Mouse (Mus musculus) cortical plate, adult 2 months (tissue): ENCODE measurements at regions not wholly inside any gene's neighbourhood (a gene's known extent, or its start where the extent isn't known, plus 50 kb on each side); places are given as distances from the start of the nearest gene placed in this dataset.
A peak's percentile ranks its signal among the peaks of the same experiment; 100 is the strongest.

ENCODE experiments used
- H3K27ac ChIP-seq: fragments of 200-500 bp; 2 replicates; pipeline ENCODE4 v1.5.1; 2012; ENCODE audit warnings: low read length, control low read depth, inconsistent platforms; ENCODE audit not compliant: insufficient read depth
- H3K4me1 ChIP-seq: fragments of 200-500 bp; 2 replicates; pipeline ENCODE4 v1.6.1; 2011; ENCODE audit warnings: low read length; ENCODE audit not compliant: control insufficient read depth, insufficient read depth
- H3K4me3 ChIP-seq: fragments of 200-500 bp; 2 replicates; pipeline ENCODE4 v1.5.1; 2011; ENCODE audit warnings: mild to moderate bottlenecking, low read length, control low read depth; ENCODE audit not compliant: insufficient read depth
- CTCF ChIP-seq: fragments of 200-500 bp; IDR thresholded peaks from 2 replicates; pipeline ENCODE4 v1.5.1; 2011; ENCODE audit warnings: mild to moderate bottlenecking, control low read depth, low read length; ENCODE audit not compliant: insufficient read depth; ENCODE audit errors: extremely low read depth
- POLR2A ChIP-seq: fragments of 200-500 bp; IDR thresholded peaks from 2 replicates; pipeline ENCODE4 v1.6.1; 2011; ENCODE audit warnings: mild to moderate bottlenecking, low read length, control low read depth; ENCODE audit not compliant: insufficient read depth; ENCODE audit errors: extremely low read depth

- TF ChIP-seq CTCF (no peak), POLR2A (no peak)
- H3K4me1 ChIP-seq, result peaks cover 2% of the 10 kb centered on the region
- H3K27ac ChIP-seq, result no peak overlapping the region
- no peak overlapping the region for H3K4me3 ChIP-seq
Observed at GRCm38 (mm10) chr6:100971462-100971955, 138.1 kb downstream of the Ppp4r2 start.

GRCm38 (mm10) chr6:100973366-100974090 is 140.1 kb downstream of the Ppp4r2 start:
- Histone ChIP-seq H3K27ac (no peak overlapping the region), H3K4me3 (no peak overlapping the region), H3K4me1 (no peaks in the 10 kb centered on the region; the same call in 1 of the 2 replicates)
- no peak for TF ChIP-seq CTCF
- no peak for TF ChIP-seq POLR2A

DNA sequence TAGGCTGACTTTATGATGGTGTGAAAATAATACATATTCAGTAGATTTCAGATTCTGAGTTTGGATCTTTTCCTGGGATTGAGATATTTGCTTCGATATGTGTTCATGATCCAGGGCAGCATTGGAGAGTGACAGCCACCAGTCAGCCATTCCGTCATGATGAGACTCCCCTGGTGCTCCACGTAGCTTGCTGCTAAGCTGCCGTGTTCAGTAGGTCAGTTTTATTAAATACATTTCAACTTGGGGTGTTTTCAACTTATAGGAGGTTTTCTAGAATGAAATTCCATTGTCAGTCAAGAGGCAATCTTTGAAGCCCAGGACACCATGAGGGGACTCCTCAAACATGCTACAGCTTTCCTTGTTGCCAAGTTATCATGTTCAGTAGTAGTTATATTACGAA is 141.3 kb downstream of the Ppp4r2 start:
- H3K4me3 ChIP-seq, result no peak overlapping the region
- TF ChIP-seq POLR2A (no peak), CTCF (no peak)
- H3K27ac ChIP-seq, result no peak overlapping the region
- no peaks in the 10 kb centered on the region; the same call in 1 of the 2 replicates for H3K4me1 ChIP-seq

GRCm38 (mm10) chr6:100975835-100976234 is 142.4 kb downstream of the Ppp4r2 start:
- no peak for TF ChIP-seq POLR2A
- no peak for TF ChIP-seq CTCF
- Histone ChIP-seq H3K4me3 (peak overlapping the region; percentile 15), H3K27ac (no peak overlapping the region), H3K4me1 (no peaks in the 10 kb centered on the region; the same call in 1 of the 2 replicates)

- no peaks in the 10 kb centered on the region; the same call in 1 of the 2 replicates for H3K4me1 ChIP-seq
- TF ChIP-seq POLR2A (no peak), CTCF (no peak)
- H3K4me3 ChIP-seq, result no peak overlapping the region
Observed at GRCm38 (mm10) chr6:100977201-100977691, 143.8 kb downstream of the Ppp4r2 start.

DNA sequence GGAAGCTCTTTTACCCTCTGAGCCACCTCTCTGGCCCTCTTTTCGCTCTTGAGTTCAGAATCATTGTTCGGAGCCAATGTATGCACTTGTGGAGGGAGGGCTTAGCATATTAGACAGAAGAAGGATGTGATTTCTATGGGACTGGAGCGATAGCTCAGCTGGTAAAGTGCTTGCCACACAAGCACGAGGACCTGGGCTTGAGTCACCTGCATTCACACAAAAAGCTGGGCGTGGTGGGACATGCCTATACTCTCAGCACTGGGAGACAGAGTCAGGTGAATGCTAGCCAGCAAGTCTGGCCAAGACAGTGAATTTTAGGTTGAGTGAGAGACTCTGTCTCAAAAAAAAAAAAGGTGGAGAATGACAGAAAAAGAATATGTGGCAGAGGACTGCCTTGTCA is 144.7 kb downstream of the Ppp4r2 start:
- Histone ChIP-seq H3K4me1 (no peaks in the 10 kb centered on the region; the same call in 1 of the 2 replicates), H3K4me3 (no peak overlapping the region), H3K27ac (no peak overlapping the region)
- TF ChIP-seq POLR2A (no peak), CTCF (no peak)

More at GRCm38 (mm10) chr6:100977201-100977691, 143.8 kb downstream of the Ppp4r2 start:
- H3K27ac ChIP-seq, result no peak overlapping the region

GRCm38 (mm10) chr6:100978727-100979460 is 145.5 kb downstream of the Ppp4r2 start:
- no peak for TF ChIP-seq CTCF
- no peak for TF ChIP-seq POLR2A
- Histone ChIP-seq H3K27ac (no peak overlapping the region), H3K4me3 (no peak overlapping the region), H3K4me1 (no peaks in the 10 kb centered on the region; the same call in 1 of the 2 replicates)

GRCm38 (mm10) chr6:100980156-100980555 is 146.7 kb downstream of the Ppp4r2 start:
- Histone ChIP-seq H3K4me3 (no peak overlapping the region), H3K4me1 (no peaks in the 10 kb centered on the region; the same call in 1 of the 2 replicates), H3K27ac (no peak overlapping the region)
- TF ChIP-seq POLR2A (no peak), CTCF (no peak)

- Histone ChIP-seq H3K27ac (no peak overlapping the region), H3K4me3 (no peak overlapping the region), H3K4me1 (no peaks in the 10 kb centered on the region)
- TF ChIP-seq CTCF (no peak), POLR2A (no peak)
Observed at GRCm38 (mm10) chr6:100984861-100985260, 151.4 kb downstream of the Ppp4r2 start.

- no peak overlapping the region for H3K4me3 ChIP-seq
- H3K4me1 ChIP-seq, result no peaks in the 10 kb centered on the region
- no peak for TF ChIP-seq POLR2A
- TF ChIP-seq CTCF, result no peak
- no peak overlapping the region for H3K27ac ChIP-seq
Observed at GRCm38 (mm10) chr6:100985334-100985937, 152.0 kb downstream of the Ppp4r2 start.
